Mouse (Mus musculus) megakaryocyte, embryonic 14.5 days (primary cell): ENCODE measurements around the gene Trappc3l.

Experiments used
- FLI1 ChIP-seq: IDR thresholded peaks from 2 replicates; pipeline ENCODE4 v1.6.1; 2012; ENCODE audit warnings: low read length, inconsistent platforms, mixed read lengths
- GATA1 ChIP-seq: IDR thresholded peaks from 3 replicates; pipeline ENCODE4 v1.6.1; 2012; ENCODE audit warnings: mixed read lengths, low read length, inconsistent platforms, borderline replicate concordance

- TF ChIP-seq GATA1: no peak
- TF ChIP-seq FLI1: no peak
These were observed 73.6 kb downstream of the Trappc3l start for GRCm38 (mm10) chr10:34110863-34111465.
